Mouse (Mus musculus) CD4-positive, CD25-positive, alpha-beta regulatory T cell, adult 4 months (primary cell): Measurements from ENCODE around the gene Washc4. TPM values are rescaled to one million over a fixed set of nuclear protein-coding genes. Genes with fewer than 3 reads are reported as not detected.

Experiments
- ATAC-seq: one replicate; pipeline ENCODE4 v1.8.0; 2017
- polyA plus RNA-seq, 2 experiments: library from polyadenylated mRNA; unstranded; fragments of 100-300 nt; shearing (Covaris generic); gene quantifications; one replicate each; pipeline ENCODE4 v1.2.1; 2017

Gene Washc4
- polyA plus RNA-seq, 2 experiments from 2014 or later, result 21.7 to 26.4 TPM

GRCm38 (mm10) chr10:83637295-83637694 lies 93.7 kb downstream of the Washc4 start:
- ATAC-seq, result no peak

DNA sequence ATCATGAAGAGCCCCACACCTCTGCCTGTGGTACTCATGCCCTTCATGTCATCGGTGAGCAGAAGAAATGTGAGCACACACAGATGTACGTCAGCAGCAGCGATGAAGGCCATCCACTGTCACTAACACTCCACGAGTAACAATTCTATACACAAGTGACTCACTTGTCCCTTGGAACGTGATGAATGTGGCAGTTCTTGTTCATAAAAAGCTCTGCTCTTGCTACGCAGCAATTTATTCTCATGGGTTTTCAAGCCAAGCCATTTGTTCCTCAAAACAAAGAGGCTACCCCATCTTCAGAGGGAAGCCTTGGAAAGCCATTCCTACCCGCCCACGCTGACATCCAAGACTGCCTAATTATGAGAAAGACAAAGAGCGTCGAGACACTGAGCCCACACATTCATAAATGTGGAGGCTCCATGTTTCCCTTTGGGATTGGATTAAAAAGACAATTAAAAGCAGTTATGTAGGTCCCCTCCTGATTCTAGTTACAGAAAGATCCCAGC lies 96.4 kb downstream of the Washc4 start:
- no peak for ATAC-seq

DNA sequence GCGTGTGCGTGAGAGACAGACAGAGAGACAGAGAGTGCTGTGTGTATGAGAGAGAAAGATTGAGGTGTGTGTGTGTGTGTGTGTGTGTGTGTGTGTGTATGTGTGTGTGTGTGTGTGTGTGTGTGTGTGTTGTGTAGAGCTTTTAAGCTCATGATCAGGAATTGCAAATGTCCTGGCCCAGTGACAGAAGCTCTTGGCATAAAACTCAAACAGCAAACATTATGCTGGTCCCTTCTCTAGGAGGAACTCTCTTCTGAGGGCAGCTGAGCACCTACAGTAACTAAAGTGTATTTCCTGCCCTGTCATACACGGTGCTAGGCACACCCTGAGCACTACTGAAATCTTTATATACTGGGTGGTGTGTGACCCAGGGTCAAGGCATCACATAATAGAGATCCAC lies 98.1 kb downstream of the Washc4 start:
- ATAC-seq, result no peak

DNA sequence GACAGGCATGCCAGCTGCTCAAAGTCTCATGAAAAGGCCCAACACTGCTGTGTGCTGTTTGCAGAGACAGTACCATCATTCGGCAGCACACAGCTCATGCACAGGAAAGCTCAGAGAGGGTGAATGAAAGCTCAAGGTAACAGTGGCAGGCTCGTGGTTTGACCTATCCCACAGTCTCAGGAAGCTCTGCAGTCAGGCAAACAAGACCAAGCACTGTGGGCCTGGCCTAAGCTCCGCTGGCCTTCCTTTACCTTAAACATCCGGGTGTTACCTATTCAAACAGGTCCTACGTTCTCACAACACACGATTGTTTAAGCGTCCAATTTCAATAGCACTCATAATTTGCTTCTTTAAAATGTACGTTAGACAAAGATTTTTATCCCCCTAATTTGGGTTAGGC lies 100.6 kb downstream of the Washc4 start:
- no peak for ATAC-seq

- no peak for ATAC-seq
Measured at GRCm38 (mm10) chr10:83644865-83645715, 101.5 kb downstream of the Washc4 start.

- ATAC-seq, result no peak
Measured at GRCm38 (mm10) chr10:83645716-83645990, 102.1 kb downstream of the Washc4 start.

Other genes with a start within 250 kb of the Washc4 start
- gene Slc41a2, start 205.9 kb upstream of the Washc4 start, polyA plus RNA-seq, result 1 to 10 TPM in 1 of 2 experiments, not detected in 1; 2.0 TPM
- gene D10Wsu102e, start 183.5 kb upstream of the Washc4 start, polyA plus RNA-seq, result 1 to 10 TPM; 1.0 to 1.2 TPM
- gene Aldh1l2, start 9.6 kb upstream of the Washc4 start, polyA plus RNA-seq, result not detected
- gene Appl2, start 105.0 kb downstream of the Washc4 start, polyA plus RNA-seq, result 1 to 10 TPM; 4.0 to 7.8 TPM
- gene 1500009L16Rik, start 179.1 kb downstream of the Washc4 start, polyA plus RNA-seq, result 1 to 10 TPM; 1.9 to 7.4 TPM